Mouse (Mus musculus) liver, embryonic 14.5 days (tissue): ENCODE data around the gene Rpl7a. TPM values are rescaled to one million over a fixed set of nuclear protein-coding genes. Genes with fewer than 3 reads are reported as not detected.

Experiments used
- ATAC-seq: fragments of 200-750 bp; cut with Nextera tagmentation; 2 replicates; pipeline ENCODE4 v1.8.0; 2017; ENCODE audit warnings: moderate number of reproducible peaks, mild to moderate bottlenecking, moderate library complexity; ENCODE audit not compliant: insufficient read depth
- DNase-seq, 3 experiments: peaks; one replicate each; pipeline ENCODE4 v3.0.0-alpha.2; 2012 to 2013; ENCODE audit warnings: low read depth in 3 of 3, low spot score in 3 of 3
- H3K27ac ChIP-seq: fragments of 300-500 bp; sonication (generic); 2 replicates; pipeline ENCODE4 v1.5.1; 2014; ENCODE audit warnings: moderate library complexity, mild to moderate bottlenecking, control low read depth, inconsistent platforms
- H3K27me3 ChIP-seq: fragments of 300-500 bp; sonication (generic); 2 replicates; pipeline ENCODE4 v1.6.1; 2014; ENCODE audit warnings: mild to moderate bottlenecking, low read length, moderate library complexity; ENCODE audit not compliant: control insufficient read depth, insufficient read depth
- H3K36me3 ChIP-seq: fragments of 300-500 bp; sonication (generic); replicated peaks from 2 replicates; pipeline ENCODE4 v1.6.1; 2014; ENCODE audit warnings: low read depth; ENCODE audit not compliant: control insufficient read depth, insufficient read depth
- H3K4me1 ChIP-seq, 2 experiments: fragments of 200-500 bp in 1 of 2; fragments of 300-500 bp in 1 of 2; sonication (generic) in 1 of 2; replicated peaks; 2 replicates each; pipeline ENCODE4 v1.6.1; 2012 to 2014; ENCODE audit warnings: antibody characterized with exemption in 1 of 2, inconsistent platforms in 1 of 2, low read length in 1 of 2; ENCODE audit not compliant: control insufficient read depth in 2 of 2, insufficient read depth in 2 of 2
- H3K4me2 ChIP-seq: fragments of 300-500 bp; sonication (generic); 2 replicates; pipeline ENCODE4 v1.6.1; 2014; ENCODE audit warnings: low read depth, mild to moderate bottlenecking, control low read depth, moderate library complexity
- H3K4me3 ChIP-seq, 2 experiments: fragments of 200-500 bp in 1 of 2; fragments of 300-500 bp in 1 of 2; sonication (generic) in 1 of 2; 2 replicates each; pipeline ENCODE4 v1.5.1; 2012 to 2014; ENCODE audit warnings: low read depth in 2 of 2, low read length in 2 of 2, mild to moderate bottlenecking in 2 of 2, control low read depth in 1 of 2, inconsistent platforms in 1 of 2, moderate library complexity in 1 of 2; ENCODE audit not compliant: insufficient read depth in 1 of 2
- H3K9ac ChIP-seq: fragments of 300-500 bp; sonication (generic); replicated peaks from 2 replicates; pipeline ENCODE4 v1.6.1; 2014; ENCODE audit warnings: mild to moderate bottlenecking, control low read depth, moderate library complexity
- H3K9me3 ChIP-seq: fragments of 300-500 bp; sonication (generic); 2 replicates; pipeline ENCODE4 v1.6.1; 2016; ENCODE audit warnings: low read length, mixed read lengths; ENCODE audit not compliant: control insufficient read depth
- CTCF ChIP-seq: IDR thresholded peaks from 2 replicates; pipeline ENCODE4 v1.5.1; 2016; ENCODE audit warnings: antibody characterized with exemption, low read depth, control low read depth
- EP300 ChIP-seq: IDR thresholded peaks from 2 replicates; pipeline ENCODE4 v1.6.1; 2016; ENCODE audit warnings: antibody characterized with exemption, low read depth
- WGBS: fragments of 180-500 bp; shearing (Covaris S2); extraction: QIAGEN DNeasy Blood & Tissue Kit; methylation state at CpG from one replicate; pipeline ENCODE4 v1.1.7; 2014; ENCODE audit not compliant: insufficient replicate concordance; 5-methylcytosine and 5-hydroxymethylcytosine counted together
- polyA plus RNA-seq, 2 experiments: library from polyadenylated mRNA; depleted of rRNA in 1 of 2; stranded (reverse) in 1 of 2; unstranded in 1 of 2; fragments of >200 nt; fragmentation: Nextera tagmentation in 1 of 2; extraction: Ambion mirVana in 1 of 2; gene quantifications; 2 replicates each; pipeline versions ENCODE4 v1.2.1 to v1.2.3; 2012 to 2014

Rpl7a gene
- polyA plus RNA-seq, 2 experiments = 504 to 1,309 TPM

- no peak overlapping the region for H3K27ac ChIP-seq
- H3K9ac ChIP-seq = no peak overlapping the region
- peaks cover 11 to 22% of the 10 kb centered on the region in 2 experiments for H3K4me1 ChIP-seq
- 61% methylated on average over 2 of the region's 2 CpGs for WGBS
- DNase-seq (no peak), ATAC-seq (no peak)
- no peak overlapping the region for H3K4me3 ChIP-seq
- no peaks in the 10 kb centered on the region for H3K9me3 ChIP-seq
- no peak overlapping the region for H3K4me2 ChIP-seq
- no peaks in the 10 kb centered on the region for H3K27me3 ChIP-seq
- no peak for TF ChIP-seq CTCF
- no peak for TF ChIP-seq EP300
- H3K36me3 ChIP-seq = peaks cover 24% of the 10 kb centered on the region
These were observed 4.6 kb upstream of the Rpl7a start for GRCm38 (mm10) chr2:26905936-26906335.

- DNase-seq = no peak
- peaks cover 26% of the 10 kb centered on the region for H3K36me3 ChIP-seq
- no peaks in the 10 kb centered on the region for H3K27me3 ChIP-seq
- H3K4me3 ChIP-seq = no peak overlapping the region
- no peak for ATAC-seq
- H3K9me3 ChIP-seq = no peaks in the 10 kb centered on the region
- TF ChIP-seq EP300 = no peak
- no peak for TF ChIP-seq CTCF
- H3K27ac ChIP-seq = no peak overlapping the region
- WGBS = 78% methylated on average over 3 of the region's 3 CpGs
- peaks cover 8 to 20% of the 10 kb centered on the region in 2 experiments for H3K4me1 ChIP-seq
- no peak overlapping the region for H3K9ac ChIP-seq
- no peak overlapping the region for H3K4me2 ChIP-seq
These were observed 4.1 kb upstream of the Rpl7a start for GRCm38 (mm10) chr2:26906431-26906830.

GRCm38 (mm10) chr2:26907109-26907508 lies 3.5 kb upstream of the Rpl7a start:
- TF ChIP-seq CTCF (peak; percentile 92), EP300 (no peak)
- H3K27ac ChIP-seq = no peak overlapping the region
- H3K27me3 ChIP-seq = no peaks in the 10 kb centered on the region
- WGBS = 51% methylated on average over 4 of the region's 4 CpGs
- H3K4me1 ChIP-seq = peaks cover 9 to 15% of the 10 kb centered on the region in 2 experiments
- DNase-seq (no peak), ATAC-seq (no peak)
- no peak overlapping the region for H3K4me2 ChIP-seq
- no peak overlapping the region for H3K9ac ChIP-seq
- H3K36me3 ChIP-seq = peaks cover 33% of the 10 kb centered on the region
- H3K9me3 ChIP-seq = no peaks in the 10 kb centered on the region
- H3K4me3 ChIP-seq = no peak overlapping the region

GRCm38 (mm10) chr2:26908710-26909386 lies 1.7 kb upstream of the Rpl7a start:
- 55% methylated on average over 18 of the region's 18 CpGs for WGBS

GRCm38 (mm10) chr2:26909387-26909784 lies 1.2 kb upstream of the Rpl7a start:
- H3K4me3 ChIP-seq = peak overlapping the region; percentile 80 to 92
- peaks cover 56% of the 10 kb centered on the region for H3K36me3 ChIP-seq
- H3K27me3 ChIP-seq = no peaks in the 10 kb centered on the region
- no peaks in the 10 kb centered on the region for H3K9me3 ChIP-seq
- peak overlapping the region; percentile 97 for H3K4me2 ChIP-seq
- DNase-seq = no peak
- H3K27ac ChIP-seq = peak overlapping the region; percentile 87
- H3K4me1 ChIP-seq = peaks cover 12% of the 10 kb centered on the region in 2 experiments
- peak; percentile 45 for TF ChIP-seq CTCF
- no peak for TF ChIP-seq EP300
- no peak for ATAC-seq
- peak overlapping the region; percentile 74 for H3K9ac ChIP-seq

More at GRCm38 (mm10) chr2:26908710-26909386, 1.7 kb upstream of the Rpl7a start:
- no peak for ATAC-seq
- Histone ChIP-seq H3K4me1 (peaks cover 12 to 13% of the 10 kb centered on the region in 2 experiments), H3K27ac (no peak overlapping the region), H3K27me3 (no peaks in the 10 kb centered on the region), H3K9ac (peak overlapping the region; percentile 74), H3K9me3 (no peaks in the 10 kb centered on the region), H3K36me3 (peaks cover 50% of the 10 kb centered on the region), H3K4me2 (peak overlapping the region; percentile 97), H3K4me3 (peak overlapping the region; percentile 80 to 92)
- no peak for TF ChIP-seq EP300
- no peak for TF ChIP-seq CTCF
- DNase-seq = no peak
